Mouse (Mus musculus) lung, embryonic 15.5 days (tissue): Measurements from ENCODE around the gene Cggbp1. TPM values are rescaled to one million over a fixed set of nuclear protein-coding genes. Genes with fewer than 3 reads are reported as not detected.
A peak's percentile ranks its signal among the peaks of the same experiment; 100 is the strongest.
"Not testable (repeated sequence)": the region's sequence is repeated elsewhere in the genome, so short reads cannot be mapped to it uniquely, and the experiment has no call there.

ENCODE experiments used
- ATAC-seq: fragments of 200-750 bp; cut with Nextera tagmentation; 2 replicates; pipeline ENCODE4 v1.8.0; 2017; ENCODE audit warnings: moderate number of reproducible peaks, borderline replicate concordance; ENCODE audit not compliant: low FRiP score, low TSS enrichment; ENCODE audit errors: extremely low read depth
- H3K27ac ChIP-seq: fragments of 300-500 bp; sonication (generic); 2 replicates; pipeline ENCODE4 v1.5.1; 2015; ENCODE audit warnings: moderate library complexity, mild to moderate bottlenecking, inconsistent platforms
- H3K27me3 ChIP-seq: fragments of 300-500 bp; sonication (generic); 2 replicates; pipeline ENCODE4 v1.6.1; 2015; ENCODE audit warnings: inconsistent platforms
- H3K36me3 ChIP-seq: fragments of 300-500 bp; sonication (generic); 2 replicates; pipeline ENCODE4 v1.6.1; 2015; ENCODE audit warnings: inconsistent platforms
- H3K4me1 ChIP-seq: fragments of 300-500 bp; sonication (generic); 2 replicates; pipeline ENCODE4 v1.6.1; 2015; ENCODE audit warnings: inconsistent platforms
- H3K4me2 ChIP-seq: fragments of 300-500 bp; sonication (generic); 2 replicates; pipeline ENCODE4 v1.6.1; 2015; ENCODE audit warnings: inconsistent platforms, mild to moderate bottlenecking, moderate library complexity
- H3K4me3 ChIP-seq: fragments of 300-500 bp; sonication (generic); 2 replicates; pipeline ENCODE4 v1.5.1; 2015; ENCODE audit warnings: mild to moderate bottlenecking, inconsistent platforms
- H3K9ac ChIP-seq: fragments of 300-500 bp; sonication (generic); 2 replicates; pipeline ENCODE4 v1.6.1; 2015; ENCODE audit warnings: inconsistent platforms
- H3K9me3 ChIP-seq: fragments of 300-500 bp; sonication (generic); 2 replicates; pipeline ENCODE4 v1.6.1; 2016; ENCODE audit warnings: inconsistent platforms
- WGBS: fragments of 180-500 bp; shearing (Covaris S2); methylation state at CpG from one replicate; pipeline ENCODE4 v1.1.7; 2015; 5-methylcytosine and 5-hydroxymethylcytosine counted together
- polyA plus RNA-seq: library from polyadenylated mRNA; unstranded; fragments of >200 nt; fragmentation: Nextera tagmentation; extraction: Ambion mirVana; gene quantifications from 2 replicates; pipeline ENCODE4 v1.2.1, GENCODE M21; 2015

Gene Cggbp1
- polyA plus RNA-seq, 1 experiment from 2014 or later: 88.1 TPM

- Histone ChIP-seq H3K9me3 (no peaks in the 10 kb centered on the region), H3K9ac (peak overlapping the region; percentile 80), H3K36me3 (peaks cover 8% of the 10 kb centered on the region), H3K4me3 (peak overlapping the region; percentile 78), H3K4me1 (peaks cover 19% of the 10 kb centered on the region), H3K27me3 (no peaks in the 10 kb centered on the region), H3K27ac (peak overlapping the region; percentile 92), H3K4me2 (peak overlapping the region; percentile 84)
- WGBS: under 1% methylated on average over 16 of the region's 16 CpGs
- ATAC-seq: no peak; the same call in 1 of the 2 replicates
Measured at GRCm38 (mm10) chr16:64850287-64851084, 1.3 kb upstream of the Cggbp1 start.

GRCm38 (mm10) chr16:64851085-64851562 lies 672 bp upstream of the Cggbp1 start:
- ATAC-seq: no peak; the same call in 1 of the 2 replicates
- Histone ChIP-seq H3K4me1 (peaks cover 19% of the 10 kb centered on the region), H3K36me3 (peaks cover 15% of the 10 kb centered on the region), H3K27me3 (no peaks in the 10 kb centered on the region), H3K9me3 (no peaks in the 10 kb centered on the region), H3K4me3 (peak overlapping the region; percentile 78), H3K9ac (peak overlapping the region; percentile 80), H3K4me2 (peak overlapping the region; percentile 84), H3K27ac (peak overlapping the region; percentile 92)
- WGBS: 1% methylated on average over 45 of the region's 45 CpGs

GRCm38 (mm10) chr16:64852441-64852871 lies 660 bp downstream of the Cggbp1 start:
- H3K4me3 ChIP-seq: peak overlapping the region; percentile 78
- WGBS: under 1% methylated on average over 50 of the region's 53 CpGs

GRCm38 (mm10) chr16:64852891-64853290 lies 1.1 kb downstream of the Cggbp1 start:
- Histone ChIP-seq H3K27me3 (no peaks in the 10 kb centered on the region), H3K4me3 (peak overlapping the region; percentile 78), H3K4me2 (peak overlapping the region; percentile 62), H3K9me3 (no peaks in the 10 kb centered on the region), H3K36me3 (peaks cover 25% of the 10 kb centered on the region), H3K4me1 (peaks cover 19% of the 10 kb centered on the region), H3K27ac (peak overlapping the region; percentile 98), H3K9ac (peak overlapping the region; percentile 89)
- 2% methylated on average over 14 of the region's 14 CpGs for WGBS
- no peak for ATAC-seq

More at GRCm38 (mm10) chr16:64852441-64852871, 660 bp downstream of the Cggbp1 start:
- Histone ChIP-seq H3K36me3 (peaks cover 22% of the 10 kb centered on the region), H3K9me3 (no peaks in the 10 kb centered on the region), H3K9ac (peak overlapping the region; percentile 89), H3K27me3 (no peaks in the 10 kb centered on the region), H3K27ac (peak overlapping the region; percentile 98), H3K4me1 (peaks cover 19% of the 10 kb centered on the region), H3K4me2 (peak overlapping the region; percentile 62)
- ATAC-seq: peak; percentile 27

- no peak for ATAC-seq
- Histone ChIP-seq H3K4me2 (no peak overlapping the region), H3K27me3 (no peaks in the 10 kb centered on the region), H3K9ac (no peak overlapping the region), H3K27ac (no peak overlapping the region), H3K36me3 (peaks cover 28% of the 10 kb centered on the region), H3K9me3 (no peaks in the 10 kb centered on the region), H3K4me1 (peaks cover 16% of the 10 kb centered on the region), H3K4me3 (no peak overlapping the region)
- 82% methylated on average over 3 of the region's 3 CpGs for WGBS
Measured at GRCm38 (mm10) chr16:64856946-64857345, 5.2 kb downstream of the Cggbp1 start.

- H3K9me3 ChIP-seq, H3K27ac ChIP-seq, H3K4me3 ChIP-seq, H3K4me1 ChIP-seq, H3K36me3 ChIP-seq, ATAC-seq, H3K9ac ChIP-seq, H3K27me3 ChIP-seq, H3K4me2 ChIP-seq: not testable (repeated sequence)
- 82% methylated on average over 8 of the region's 8 CpGs for WGBS
Measured at GRCm38 (mm10) chr16:64865841-64866240, 14.0 kb downstream of the Cggbp1 start.

- ATAC-seq: peak; percentile 52; the same call in 1 of the 2 replicates
- Histone ChIP-seq H3K36me3 (no peaks in the 10 kb centered on the region), H3K4me1 (no peaks in the 10 kb centered on the region; the same call in 1 of the 2 replicates), H3K27ac (no peak overlapping the region), H3K9ac (no peak overlapping the region), H3K4me2 (no peak overlapping the region), H3K9me3 (no peaks in the 10 kb centered on the region), H3K4me3 (no peak overlapping the region), H3K27me3 (no peaks in the 10 kb centered on the region)
- 37% methylated on average over 6 of the region's 6 CpGs for WGBS
Measured at GRCm38 (mm10) chr16:64868613-64869012, 16.8 kb downstream of the Cggbp1 start.

- no peak overlapping the region for H3K9ac ChIP-seq
- no peak for ATAC-seq
- 75% methylated on average over 2 of the region's 2 CpGs for WGBS
- no peaks in the 10 kb centered on the region for H3K27me3 ChIP-seq
- no peaks in the 10 kb centered on the region for H3K9me3 ChIP-seq
- H3K36me3 ChIP-seq: no peaks in the 10 kb centered on the region
- H3K4me1 ChIP-seq: no peaks in the 10 kb centered on the region; the same call in 1 of the 2 replicates
- no peak overlapping the region for H3K4me2 ChIP-seq
- H3K27ac ChIP-seq: no peak overlapping the region
- H3K4me3 ChIP-seq: no peak overlapping the region
Measured at GRCm38 (mm10) chr16:64869621-64870020, 17.8 kb downstream of the Cggbp1 start.

GRCm38 (mm10) chr16:64872296-64872695 lies 20.5 kb downstream of the Cggbp1 start:
- ATAC-seq: no peak
- no peaks in the 10 kb centered on the region for H3K9me3 ChIP-seq
- no peaks in the 10 kb centered on the region for H3K27me3 ChIP-seq
- no peaks in the 10 kb centered on the region for H3K36me3 ChIP-seq
- no peaks in the 10 kb centered on the region; the same call in 1 of the 2 replicates for H3K4me1 ChIP-seq
- H3K4me3 ChIP-seq: no peak overlapping the region
- H3K4me2 ChIP-seq: no peak overlapping the region
- WGBS: 29% methylated on average over 3 of the region's 3 CpGs
- no peak overlapping the region for H3K9ac ChIP-seq
- H3K27ac ChIP-seq: no peak overlapping the region

GRCm38 (mm10) chr16:64872841-64873240 lies 21.0 kb downstream of the Cggbp1 start:
- no peak overlapping the region for H3K27ac ChIP-seq
- H3K4me1 ChIP-seq: no peaks in the 10 kb centered on the region; the same call in 1 of the 2 replicates
- no peaks in the 10 kb centered on the region for H3K27me3 ChIP-seq
- 5% methylated on average over 7 of the region's 7 CpGs for WGBS
- peak overlapping the region; percentile 20; the same call in 1 of the 2 replicates for H3K9ac ChIP-seq
- no peak for ATAC-seq
- peak overlapping the region; percentile 56 for H3K4me3 ChIP-seq
- H3K36me3 ChIP-seq: no peaks in the 10 kb centered on the region
- H3K4me2 ChIP-seq: peak overlapping the region; percentile 58
- no peaks in the 10 kb centered on the region for H3K9me3 ChIP-seq

GRCm38 (mm10) chr16:64873416-64874305 lies 21.9 kb downstream of the Cggbp1 start:
- H3K4me3 ChIP-seq: peak overlapping the region; percentile 56
- H3K4me2 ChIP-seq: peak overlapping the region; percentile 58
- H3K27ac ChIP-seq: peak overlapping the region; percentile 87
- no peaks in the 10 kb centered on the region for H3K9me3 ChIP-seq
- peak overlapping the region; percentile 51 for H3K9ac ChIP-seq
- 1% methylated on average over 29 of the region's 29 CpGs for WGBS
- peak; percentile 97 for ATAC-seq
- no peaks in the 10 kb centered on the region for H3K27me3 ChIP-seq
- no peaks in the 10 kb centered on the region; the same call in 1 of the 2 replicates for H3K4me1 ChIP-seq
- H3K36me3 ChIP-seq: no peaks in the 10 kb centered on the region
